Mouse (Mus musculus) heart, embryonic 16.5 days (tissue): ENCODE results near the gene Gpr146. TPM values are rescaled to one million over a fixed set of nuclear protein-coding genes. Genes with fewer than 3 reads are reported as not detected.
A peak's percentile ranks its signal among the peaks of the same experiment; 100 is the strongest.
"Not testable (repeated sequence)": the region's sequence is repeated elsewhere in the genome, so short reads cannot be mapped to it uniquely, and the experiment has no call there.

Experiments
- ATAC-seq: fragments of 200-750 bp; cut with Nextera tagmentation; replicated peaks from 2 replicates; pipeline ENCODE4 v1.8.0; 2017; ENCODE audit warnings: moderate number of reproducible peaks; ENCODE audit not compliant: insufficient read depth, low FRiP score; ENCODE audit errors: extremely low read depth
- H3K27ac ChIP-seq: fragments of 300-500 bp; sonication (generic); 2 replicates; pipeline ENCODE4 v1.5.1; 2014; ENCODE audit warnings: mild to moderate bottlenecking, low read length, control low read depth, moderate library complexity
- H3K27me3 ChIP-seq: fragments of 300-500 bp; sonication (generic); 2 replicates; pipeline ENCODE4 v1.6.1; 2014; ENCODE audit warnings: low read length, mixed read lengths; ENCODE audit not compliant: control insufficient read depth, insufficient read depth
- H3K36me3 ChIP-seq: fragments of 300-500 bp; sonication (generic); 2 replicates; pipeline ENCODE4 v1.6.1; 2014; ENCODE audit not compliant: control insufficient read depth, insufficient read depth
- H3K4me1 ChIP-seq: fragments of 300-500 bp; sonication (generic); 2 replicates; pipeline ENCODE4 v1.6.1; 2014; ENCODE audit warnings: low read length, mixed read lengths; ENCODE audit not compliant: control insufficient read depth, insufficient read depth
- H3K4me2 ChIP-seq: fragments of 300-500 bp; sonication (generic); 2 replicates; pipeline ENCODE4 v1.6.1; 2014; ENCODE audit warnings: low read depth, mild to moderate bottlenecking, control low read depth, low read length
- H3K4me3 ChIP-seq: fragments of 300-500 bp; sonication (generic); 2 replicates; pipeline ENCODE4 v1.5.1; 2014; ENCODE audit warnings: mild to moderate bottlenecking, control low read depth, low read length
- H3K9ac ChIP-seq: fragments of 300-500 bp; sonication (generic); 2 replicates; pipeline ENCODE4 v1.6.1; 2014; ENCODE audit warnings: low read length, control low read depth
- H3K9me3 ChIP-seq: fragments of 300-500 bp; sonication (generic); replicated peaks from 2 replicates; pipeline ENCODE4 v1.6.1; 2016; ENCODE audit warnings: low read length; ENCODE audit not compliant: control insufficient read depth
- WGBS: fragments of 180-500 bp; shearing (Covaris S2); extraction: QIAGEN DNeasy Blood & Tissue Kit; methylation state at CpG from one replicate; pipeline ENCODE4 v1.1.7; 2014; 5-methylcytosine and 5-hydroxymethylcytosine counted together
- polyA plus RNA-seq: library from polyadenylated mRNA; unstranded; fragments of >200 nt; fragmentation: Nextera tagmentation; extraction: Ambion mirVana; gene quantifications from 2 replicates; pipeline ENCODE4 v1.2.1, GENCODE M21; 2015

The Gpr146 gene
- 17.1 and 17.2 TPM in 2 replicates for polyA plus RNA-seq

DNA sequence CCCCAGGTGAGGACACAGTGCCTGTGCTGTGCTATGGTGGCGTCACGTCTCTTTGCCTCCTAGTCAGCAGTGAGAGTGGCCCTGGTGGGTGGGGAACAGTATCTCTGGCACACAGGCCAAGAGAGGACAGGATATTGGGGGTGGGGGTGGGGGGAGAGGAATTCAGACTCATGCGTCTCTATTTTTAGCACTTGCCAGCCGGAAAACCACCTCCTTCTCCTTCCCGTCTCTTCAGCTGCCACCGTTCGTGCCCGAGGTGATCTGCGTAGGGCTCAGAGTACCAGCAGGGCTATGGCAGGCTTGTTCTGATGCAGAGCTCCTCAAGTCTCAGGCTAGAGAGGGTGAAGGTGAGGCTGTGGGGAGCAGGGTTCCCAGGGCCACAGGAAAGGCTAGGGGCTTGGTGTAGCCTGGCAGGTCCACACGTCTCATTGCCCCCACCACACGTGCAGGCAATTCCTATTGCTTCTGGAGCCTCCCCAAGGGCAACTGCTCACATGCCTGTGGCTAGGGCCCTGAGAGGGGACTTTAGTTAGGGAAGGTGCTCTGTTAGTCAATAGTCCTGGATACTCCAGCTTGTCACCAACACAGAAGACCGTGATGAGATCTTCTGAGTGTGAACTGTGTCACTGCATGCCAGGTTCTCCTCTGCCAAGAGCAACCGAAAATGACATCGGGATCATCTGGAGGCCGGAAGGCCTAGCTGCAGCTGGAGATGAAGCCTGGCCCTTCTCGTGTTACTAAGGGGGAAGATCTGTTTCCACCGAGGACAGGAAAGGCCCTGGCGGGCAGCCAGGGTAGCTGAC lies at the start of gene Gpr146:
TSS of gene Gpr146 (plus strand) at position 230 of the 803 bp plus-strand sequence.
- peak within 1 kb of the TSS; percentile 96 for H3K27ac ChIP-seq
- no peaks in the 10 kb centered on the region for H3K36me3 ChIP-seq
- H3K27me3 ChIP-seq: no peaks in the 10 kb centered on the region
- peak within 1 kb of the TSS; percentile 3 for H3K4me3 ChIP-seq
- H3K9ac ChIP-seq: peak within 1 kb of the TSS; percentile 38
- H3K4me1 ChIP-seq: peaks cover 51% of the 10 kb centered on the region
- ATAC-seq: peak; percentile 41
- 8% methylated on average over 18 of the region's 18 CpGs for WGBS
- no peaks in the 10 kb centered on the region for H3K9me3 ChIP-seq
- peak within 1 kb of the TSS; percentile 70 for H3K4me2 ChIP-seq

DNA sequence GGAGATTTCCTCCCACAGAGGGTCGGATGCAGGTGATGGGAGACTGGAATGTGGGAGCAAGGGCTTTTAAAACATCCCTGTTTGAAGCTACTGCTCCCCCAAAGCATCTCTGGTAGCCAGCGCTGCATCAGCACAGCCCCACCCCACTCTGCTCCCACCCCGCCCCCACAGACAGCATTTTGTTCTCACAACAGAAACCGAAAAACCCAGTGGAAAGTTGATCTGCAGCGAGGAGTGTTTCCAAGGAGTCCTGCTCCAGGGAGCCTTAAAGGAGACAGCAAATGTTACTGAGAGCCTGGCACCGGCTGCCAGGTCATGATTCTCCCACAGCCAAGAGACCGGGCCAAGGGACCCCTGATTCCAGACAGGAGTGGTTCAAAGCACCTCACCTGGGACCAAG lies 46.7 kb upstream of the Gpr146 start:
- Histone ChIP-seq H3K4me2 (no peak overlapping the region), H3K9me3 (no peaks in the 10 kb centered on the region), H3K36me3 (no peaks in the 10 kb centered on the region), H3K9ac (no peak overlapping the region), H3K4me3 (no peak overlapping the region), H3K4me1 (peaks cover 13% of the 10 kb centered on the region), H3K27me3 (peaks cover 8% of the 10 kb centered on the region), H3K27ac (no peak overlapping the region)
- ATAC-seq: no peak
- WGBS: 75% methylated on average over 7 of the region's 7 CpGs

DNA sequence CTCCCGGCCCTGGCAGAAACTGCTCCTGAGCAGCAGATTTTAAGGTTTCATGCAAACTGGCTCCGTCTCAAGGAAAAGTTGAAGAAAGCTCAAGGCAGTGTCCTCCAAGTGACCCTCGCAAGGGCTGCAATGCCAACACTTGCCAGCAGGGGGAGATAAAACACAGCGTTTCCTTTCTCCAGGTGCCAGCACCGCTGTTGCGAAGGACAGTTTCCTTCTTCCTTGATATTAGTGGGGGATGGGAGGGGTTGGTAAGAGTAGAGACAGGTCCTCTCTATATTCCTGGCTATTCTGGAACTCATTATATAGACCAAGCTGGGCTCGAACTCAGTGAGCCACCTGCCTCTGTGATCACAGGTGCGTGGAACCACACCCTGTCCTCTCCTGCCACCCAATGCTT lies 45.8 kb upstream of the Gpr146 start:
- Histone ChIP-seq H3K4me1 (peaks cover 13% of the 10 kb centered on the region), H3K4me2 (no peak overlapping the region), H3K27ac (no peak overlapping the region), H3K9me3 (no peaks in the 10 kb centered on the region), H3K9ac (peak overlapping the region; percentile 39; the same call in 1 of the 2 replicates), H3K27me3 (no peaks in the 10 kb centered on the region; the same call in 1 of the 2 replicates), H3K36me3 (peaks cover 3% of the 10 kb centered on the region; the same call in 1 of the 2 replicates), H3K4me3 (no peak overlapping the region)
- 20% methylated on average over 8 of the region's 8 CpGs for WGBS
- no peak for ATAC-seq

DNA sequence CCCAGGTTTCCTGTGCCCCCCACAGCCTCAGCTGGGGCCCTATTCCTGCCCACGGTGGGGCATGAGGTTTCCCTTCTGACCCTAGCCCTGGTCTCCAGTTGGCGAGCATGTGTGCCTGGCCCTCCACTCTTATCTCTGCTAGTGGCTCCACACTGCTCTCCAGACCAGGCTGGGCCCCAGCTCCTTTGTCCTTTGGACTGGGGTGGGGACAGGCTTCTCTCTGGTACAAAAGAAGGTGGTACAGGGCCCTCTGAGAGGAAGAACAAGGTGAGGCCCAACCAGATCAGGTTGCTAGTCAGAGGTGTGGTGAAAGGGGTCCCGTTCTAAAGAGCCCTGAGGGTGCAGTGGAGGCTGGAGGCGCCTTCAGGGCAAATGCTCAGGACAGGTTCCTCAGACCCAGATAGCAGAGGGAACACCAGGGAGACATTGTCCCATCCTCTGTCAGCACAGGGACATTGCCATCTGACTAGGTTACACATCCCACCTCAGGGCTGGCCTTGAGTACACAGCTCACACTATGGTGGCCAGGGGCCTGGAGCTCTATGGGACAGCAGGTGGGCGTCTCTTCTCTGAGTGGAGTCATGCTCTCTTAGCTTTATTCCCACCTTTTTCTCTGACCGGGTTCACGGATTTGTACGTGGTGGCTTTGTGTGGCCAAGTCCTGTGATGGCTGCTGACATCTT lies 44.8 kb upstream of the Gpr146 start:
- 75% methylated on average over 8 of the region's 8 CpGs for WGBS
- ATAC-seq: no peak
- H3K9ac ChIP-seq: peak overlapping the region; percentile 30; the same call in 1 of the 2 replicates

DNA sequence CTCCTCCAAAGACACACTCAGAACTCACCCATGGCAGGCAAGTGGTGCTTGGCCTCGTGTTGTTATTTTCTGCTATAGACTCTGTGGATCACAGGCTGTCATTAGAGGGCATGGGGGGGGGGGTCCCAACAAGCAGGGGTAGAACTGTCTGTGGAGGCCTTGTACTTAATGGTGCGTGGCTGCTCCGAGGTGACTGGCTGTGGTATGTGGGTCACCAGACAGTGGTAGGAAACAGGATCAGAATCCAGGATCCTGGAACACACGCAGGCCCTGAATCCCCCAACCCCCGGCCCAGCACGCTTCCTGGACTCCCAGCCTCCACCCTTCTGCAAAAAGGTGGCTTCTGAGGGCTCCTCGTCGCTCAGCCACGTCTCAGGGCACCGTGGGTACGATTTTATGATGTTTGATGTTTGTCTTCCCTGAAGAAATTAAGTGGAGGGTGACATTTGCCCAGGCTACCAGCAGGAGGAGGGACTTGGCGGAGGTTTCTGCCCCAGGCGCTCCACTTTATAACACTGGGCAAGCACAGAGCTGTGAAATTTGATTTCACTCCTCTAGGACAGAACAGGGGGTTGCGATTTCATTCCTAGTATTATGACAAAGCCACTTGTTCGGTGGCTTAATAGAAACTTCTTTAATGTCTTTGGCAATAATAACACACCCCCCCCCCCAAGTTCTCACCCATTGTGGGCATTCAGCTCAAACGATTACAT lies 44.0 kb upstream of the Gpr146 start:
- H3K27me3 ChIP-seq: no peaks in the 10 kb centered on the region; the same call in 1 of the 2 replicates
- no peak overlapping the region for H3K9ac ChIP-seq
- no peaks in the 10 kb centered on the region for H3K9me3 ChIP-seq
- peaks cover 20% of the 10 kb centered on the region for H3K4me1 ChIP-seq
- 87% methylated on average over 16 of the region's 16 CpGs for WGBS
- peaks cover 7% of the 10 kb centered on the region for H3K36me3 ChIP-seq
- ATAC-seq: no peak
- no peak overlapping the region for H3K4me3 ChIP-seq
- H3K4me2 ChIP-seq: no peak overlapping the region
- H3K27ac ChIP-seq: no peak overlapping the region

More for the DNA sequence above, 44.8 kb upstream of the Gpr146 start:
- no peaks in the 10 kb centered on the region for H3K9me3 ChIP-seq
- peaks cover 7% of the 10 kb centered on the region for H3K36me3 ChIP-seq
- no peak overlapping the region for H3K27ac ChIP-seq
- H3K27me3 ChIP-seq: no peaks in the 10 kb centered on the region; the same call in 1 of the 2 replicates
- no peak overlapping the region for H3K4me3 ChIP-seq
- H3K4me2 ChIP-seq: no peak overlapping the region
- H3K4me1 ChIP-seq: peaks cover 13% of the 10 kb centered on the region

DNA sequence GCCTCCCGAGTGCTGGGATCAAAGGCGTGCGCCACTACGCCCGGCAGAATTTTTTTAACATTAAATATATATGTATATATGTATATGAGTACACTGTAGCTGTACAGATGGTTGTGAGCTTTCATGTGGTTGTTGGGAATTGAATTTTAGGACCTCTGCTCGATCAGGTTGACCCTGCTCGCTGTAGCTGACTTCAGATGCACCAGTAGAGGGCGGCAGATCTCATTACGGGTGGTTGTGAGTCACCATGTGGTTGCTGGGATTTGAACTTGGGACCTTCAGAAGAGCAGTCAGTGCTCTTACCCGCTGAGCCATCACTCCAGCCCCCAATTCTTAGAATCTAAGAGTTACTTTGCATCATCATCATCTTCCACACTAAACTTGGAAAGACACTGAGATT lies 43.1 kb upstream of the Gpr146 start:
- 84% methylated on average over 10 of the region's 10 CpGs for WGBS
- peaks cover 10% of the 10 kb centered on the region for H3K36me3 ChIP-seq
- H3K4me2 ChIP-seq, H3K4me3 ChIP-seq, H3K27ac ChIP-seq, H3K9me3 ChIP-seq, H3K27me3 ChIP-seq, H3K9ac ChIP-seq, ATAC-seq: not testable (repeated sequence)
- H3K4me1 ChIP-seq: peaks cover 27% of the 10 kb centered on the region

DNA sequence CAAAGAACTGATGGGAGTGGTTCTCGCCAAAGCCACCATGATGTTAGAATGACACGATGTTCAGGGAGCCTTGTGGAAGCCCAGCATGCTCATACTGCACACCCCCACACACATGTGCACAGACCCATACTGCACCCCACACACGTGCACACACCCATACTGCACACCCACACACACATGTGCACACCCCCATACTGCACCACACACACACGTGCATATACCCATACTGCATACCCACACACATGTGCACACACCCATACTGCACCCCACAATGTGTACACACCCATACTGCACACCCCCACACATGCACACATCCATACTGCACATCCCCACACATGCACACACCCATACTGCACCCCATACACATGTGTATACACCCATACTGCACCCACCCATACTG lies 41.9 kb upstream of the Gpr146 start:
- H3K36me3 ChIP-seq: peaks cover 17% of the 10 kb centered on the region
- WGBS: 91% methylated on average over 4 of the region's 4 CpGs

DNA sequence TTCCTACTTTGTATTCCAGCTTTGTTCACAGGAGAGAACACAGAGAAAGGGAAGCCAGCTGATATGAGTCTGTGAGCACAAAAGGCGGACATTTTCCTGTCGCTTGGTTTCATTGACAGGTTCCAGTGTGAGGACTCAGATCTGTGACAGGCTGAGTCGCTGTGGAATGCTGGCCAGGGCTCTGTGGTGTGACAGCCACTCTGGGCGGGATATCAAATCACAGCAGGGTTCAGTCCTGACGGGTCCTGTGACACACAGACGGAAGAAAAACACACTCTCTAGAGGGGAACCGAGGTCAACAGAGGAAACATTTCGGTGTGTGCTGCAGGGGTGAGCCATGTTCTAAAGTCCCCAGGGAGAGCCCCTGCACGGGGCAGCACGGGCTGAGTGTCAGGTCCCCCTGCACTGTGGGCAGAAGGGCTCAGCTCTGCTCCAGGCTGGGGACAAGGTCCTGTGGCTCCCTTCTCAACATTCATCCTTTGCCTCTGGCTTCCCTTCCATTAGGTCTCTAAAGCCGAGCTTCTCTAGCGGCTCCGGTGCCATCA lies 39.6 kb upstream of the Gpr146 start:
- no peaks in the 10 kb centered on the region for H3K9me3 ChIP-seq
- H3K4me3 ChIP-seq: no peak overlapping the region
- peak overlapping the region; percentile 79 for H3K27ac ChIP-seq
- WGBS: 27% methylated on average over 13 of the region's 13 CpGs
- peaks cover 18% of the 10 kb centered on the region for H3K4me1 ChIP-seq
- peak overlapping the region; percentile 38; the same call in 1 of the 2 replicates for H3K9ac ChIP-seq
- peaks cover 34% of the 10 kb centered on the region for H3K36me3 ChIP-seq
- 0 out of 2 replicates have a peak overlapping the region, but pooled peaks have one; percentile 6 for H3K4me2 ChIP-seq
- H3K27me3 ChIP-seq: no peaks in the 10 kb centered on the region
- ATAC-seq: peak; percentile 81

More for the DNA sequence above, 41.9 kb upstream of the Gpr146 start:
- H3K4me2 ChIP-seq: no peak overlapping the region
- H3K9ac ChIP-seq: no peak overlapping the region
- H3K27ac ChIP-seq: no peak overlapping the region
- ATAC-seq: no peak
- no peaks in the 10 kb centered on the region for H3K9me3 ChIP-seq
- no peak overlapping the region for H3K4me3 ChIP-seq
- peaks cover 29% of the 10 kb centered on the region for H3K4me1 ChIP-seq
- no peaks in the 10 kb centered on the region for H3K27me3 ChIP-seq
